Mouse (Mus musculus): ENCODE data around the gene Tmc6. TPM values are rescaled to one million over a fixed set of nuclear protein-coding genes. Genes with fewer than 3 reads are reported as not detected.
A peak's percentile ranks its signal among the peaks of the same experiment; 100 is the strongest.

Gene Tmc6
- total and polyA plus RNA-seq, 2 experiments from 2014 or later = 3.2 to 4.1 TPM

- TF ChIP-seq CTCF (IDR thresholded peaks at IDR 0.05; ENCODE audit: low read depth) = no peak
- Histone ChIP-seq H3K9me3 (ENCODE audit: low read length) (no peaks in the 10 kb centered on the region), H3K27me3 (ENCODE audit: insufficient read depth, low read length) (no peaks in the 10 kb centered on the region), H3K27ac (ENCODE audit: low read depth, low read length) (no peak overlapping the region), H3K36me3 (ENCODE audit: insufficient read depth) (peaks cover 17% of the 10 kb centered on the region; the same call in 1 of the 2 replicates), H3K4me1 (ENCODE audit: insufficient read depth) (no peaks in the 10 kb centered on the region), H3K4me3 (ENCODE audit: low read depth, low read length) (no peak overlapping the region), H3K9ac (no peak overlapping the region), H3K4me2 (ENCODE audit: low read depth) (no peak overlapping the region)
- ATAC-seq (no peak), DNase-seq (no peak)
- WGBS = 86% methylated on average over 3 of the region's 3 CpGs
Measured at GRCm38 (mm10) chr11:117729341-117729740, 52.7 kb downstream of the Tmc6 start.

- Histone ChIP-seq H3K4me1 (ENCODE audit: insufficient read depth) (no peaks in the 10 kb centered on the region), H3K4me2 (ENCODE audit: low read depth) (no peak overlapping the region), H3K9ac (no peak overlapping the region), H3K9me3 (ENCODE audit: low read length) (no peaks in the 10 kb centered on the region), H3K27ac (ENCODE audit: low read depth, low read length) (no peak overlapping the region), H3K36me3 (ENCODE audit: insufficient read depth) (peaks cover 16% of the 10 kb centered on the region; the same call in 1 of the 2 replicates), H3K27me3 (ENCODE audit: insufficient read depth, low read length) (no peaks in the 10 kb centered on the region), H3K4me3 (ENCODE audit: low read depth, low read length) (no peak overlapping the region)
- peak; percentile 25 for DNase-seq
- no peak for TF ChIP-seq CTCF (IDR thresholded peaks at IDR 0.05; ENCODE audit: low read depth)
- ATAC-seq = peak; percentile 63
- 58% methylated on average over 1 of the region's 1 CpGs for WGBS
Measured at GRCm38 (mm10) chr11:117728841-117729240, 53.2 kb downstream of the Tmc6 start.

GRCm38 (mm10) chr11:117728245-117728644 lies 53.8 kb downstream of the Tmc6 start:
- ATAC-seq (no peak), DNase-seq (no peak)
- H3K4me2 ChIP-seq (ENCODE audit: low read depth) = no peak overlapping the region
- no peak overlapping the region for H3K27ac ChIP-seq (ENCODE audit: low read depth, low read length)
- H3K9ac ChIP-seq = no peak overlapping the region
- no peaks in the 10 kb centered on the region for H3K27me3 ChIP-seq (ENCODE audit: insufficient read depth, low read length)
- no peak overlapping the region for H3K4me3 ChIP-seq (ENCODE audit: low read depth, low read length)
- H3K36me3 ChIP-seq (ENCODE audit: insufficient read depth) = peaks cover 14% of the 10 kb centered on the region
- no peak for TF ChIP-seq CTCF (IDR thresholded peaks at IDR 0.05; ENCODE audit: low read depth)
- 93% methylated on average over 5 of the region's 5 CpGs for WGBS
- no peaks in the 10 kb centered on the region for H3K9me3 ChIP-seq (ENCODE audit: low read length)
- H3K4me1 ChIP-seq (ENCODE audit: insufficient read depth) = no peaks in the 10 kb centered on the region

GRCm38 (mm10) chr11:117727031-117727430 lies 55.0 kb downstream of the Tmc6 start:
- H3K4me2 ChIP-seq (ENCODE audit: low read depth) = no peak overlapping the region
- peaks cover 23% of the 10 kb centered on the region for H3K36me3 ChIP-seq (ENCODE audit: insufficient read depth)
- no peak overlapping the region for H3K4me3 ChIP-seq (ENCODE audit: low read depth, low read length)
- H3K4me1 ChIP-seq (ENCODE audit: insufficient read depth) = no peaks in the 10 kb centered on the region
- no peaks in the 10 kb centered on the region for H3K27me3 ChIP-seq (ENCODE audit: insufficient read depth, low read length)
- TF ChIP-seq CTCF (IDR thresholded peaks at IDR 0.05; ENCODE audit: low read depth) = no peak
- ATAC-seq (no peak), DNase-seq (no peak)
- no peak overlapping the region for H3K27ac ChIP-seq (ENCODE audit: low read depth, low read length)
- 91% methylated on average over 4 of the region's 4 CpGs for WGBS
- no peaks in the 10 kb centered on the region for H3K9me3 ChIP-seq (ENCODE audit: low read length)
- H3K9ac ChIP-seq = no peak overlapping the region

- 85% methylated on average over 6 of the region's 6 CpGs for WGBS
- Histone ChIP-seq H3K27ac (ENCODE audit: low read depth, low read length) (no peak overlapping the region), H3K4me3 (ENCODE audit: low read depth, low read length) (no peak overlapping the region), H3K27me3 (ENCODE audit: insufficient read depth, low read length) (no peaks in the 10 kb centered on the region), H3K9me3 (ENCODE audit: low read length) (no peaks in the 10 kb centered on the region), H3K9ac (no peak overlapping the region), H3K4me2 (ENCODE audit: low read depth) (no peak overlapping the region), H3K4me1 (ENCODE audit: insufficient read depth) (no peaks in the 10 kb centered on the region), H3K36me3 (ENCODE audit: insufficient read depth) (peaks cover 44% of the 10 kb centered on the region)
- DNase-seq (no peak), ATAC-seq (no peak)
- no peak for TF ChIP-seq CTCF (IDR thresholded peaks at IDR 0.05; ENCODE audit: low read depth)
Measured at GRCm38 (mm10) chr11:117724604-117725301, 57.2 kb downstream of the Tmc6 start.

GRCm38 (mm10) chr11:117718838-117719237 lies 63.2 kb downstream of the Tmc6 start:
- DNase-seq (no peak), ATAC-seq (no peak)
- no peak for TF ChIP-seq CTCF (IDR thresholded peaks at IDR 0.05; ENCODE audit: low read depth)
- H3K4me2 ChIP-seq (ENCODE audit: low read depth) = no peak overlapping the region
- no peak overlapping the region for H3K27ac ChIP-seq (ENCODE audit: low read depth, low read length)
- no peaks in the 10 kb centered on the region for H3K27me3 ChIP-seq (ENCODE audit: insufficient read depth, low read length)
- no peak overlapping the region for H3K9ac ChIP-seq
- H3K4me1 ChIP-seq (ENCODE audit: insufficient read depth) = no peaks in the 10 kb centered on the region
- peaks cover 72% of the 10 kb centered on the region for H3K36me3 ChIP-seq (ENCODE audit: insufficient read depth)
- no peaks in the 10 kb centered on the region for H3K9me3 ChIP-seq (ENCODE audit: low read length)
- WGBS = 91% methylated on average over 3 of the region's 3 CpGs
- no peak overlapping the region for H3K4me3 ChIP-seq (ENCODE audit: low read depth, low read length)

Other genes with a start within 250 kb of the Tmc6 start
- gene Tnrc6c, start 127.9 kb downstream of the Tmc6 start, total RNA-seq (2014; rRNA removed) = 56.9 and 71.6 TPM in 2 replicates
- 13.1 and 19.9 TPM in 2 replicates for gene Tnrc6c, start 127.9 kb downstream of the Tmc6 start, polyA plus RNA-seq (2015; fragmentation: Nextera tagmentation; extraction: Ambion mirVana)
- gene Tmc8, start 122 bp downstream of the Tmc6 start, total RNA-seq (2014; rRNA removed) = 2.1 and 6.2 TPM in 2 replicates
- gene Tmc8, start 122 bp downstream of the Tmc6 start, polyA plus RNA-seq (2015; fragmentation: Nextera tagmentation; extraction: Ambion mirVana) = 0.44 and 0.59 TPM in 2 replicates
- not detected in 2 replicates for gene 6030468B19Rik, start 15.5 kb upstream of the Tmc6 start, total RNA-seq (2014; rRNA removed)
- not detected in 2 replicates for gene 6030468B19Rik, start 15.5 kb upstream of the Tmc6 start, polyA plus RNA-seq (2015; fragmentation: Nextera tagmentation; extraction: Ambion mirVana)
- 1.5 and 2.0 TPM in 2 replicates for gene Gm20708, start 27.5 kb upstream of the Tmc6 start, total RNA-seq (2014; rRNA removed)
- gene Gm20708, start 27.5 kb upstream of the Tmc6 start, polyA plus RNA-seq (2015; fragmentation: Nextera tagmentation; extraction: Ambion mirVana) = 0.52 and 1.1 TPM in 2 replicates
- 11.8 and 16.9 TPM in 2 replicates for gene Syngr2, start 27.5 kb upstream of the Tmc6 start, total RNA-seq (2014; rRNA removed)
- 14.4 and 15.7 TPM in 2 replicates for gene Syngr2, start 27.5 kb upstream of the Tmc6 start, polyA plus RNA-seq (2015; fragmentation: Nextera tagmentation; extraction: Ambion mirVana)
- gene Afmid, start 43.7 kb upstream of the Tmc6 start, total RNA-seq (2014; rRNA removed) = 3.6 and 3.8 TPM in 2 replicates
- 7.4 and 8.8 TPM in 2 replicates for gene Afmid, start 43.7 kb upstream of the Tmc6 start, polyA plus RNA-seq (2015; fragmentation: Nextera tagmentation; extraction: Ambion mirVana)
- gene Tk1, start 43.9 kb upstream of the Tmc6 start, total RNA-seq (2014; rRNA removed) = 10.3 and 29.8 TPM in 2 replicates
- 11.1 and 12.2 TPM in 2 replicates for gene Tk1, start 43.9 kb upstream of the Tmc6 start, polyA plus RNA-seq (2015; fragmentation: Nextera tagmentation; extraction: Ambion mirVana)
- gene Birc5, start 67.1 kb upstream of the Tmc6 start, total RNA-seq (2014; rRNA removed) = 5.7 and 6.2 TPM in 2 replicates
- gene Birc5, start 67.1 kb upstream of the Tmc6 start, polyA plus RNA-seq (2015; fragmentation: Nextera tagmentation; extraction: Ambion mirVana) = 24.9 and 31.4 TPM in 2 replicates
- not detected in 2 replicates for gene Tmem235, start 78.6 kb upstream of the Tmc6 start, total RNA-seq (2014; rRNA removed)
- gene Tmem235, start 78.6 kb upstream of the Tmc6 start, polyA plus RNA-seq (2015; fragmentation: Nextera tagmentation; extraction: Ambion mirVana) = not detected in 2 replicates
- gene Tha1, start 91.3 kb upstream of the Tmc6 start, total RNA-seq (2014; rRNA removed) = 5.9 and 8.2 TPM in 2 replicates
- 2.6 and 2.9 TPM in 2 replicates for gene Tha1, start 91.3 kb upstream of the Tmc6 start, polyA plus RNA-seq (2015; fragmentation: Nextera tagmentation; extraction: Ambion mirVana)
- 7.8 and 11.0 TPM in 2 replicates for gene Socs3, start 187.8 kb upstream of the Tmc6 start, total RNA-seq (2014; rRNA removed)
- 6.5 and 8.4 TPM in 2 replicates for gene Socs3, start 187.8 kb upstream of the Tmc6 start, polyA plus RNA-seq (2015; fragmentation: Nextera tagmentation; extraction: Ambion mirVana)
- 55.7 and 63.0 TPM in 2 replicates for gene Pgs1, start 204.1 kb upstream of the Tmc6 start, total RNA-seq (2014; rRNA removed)
- gene Pgs1, start 204.1 kb upstream of the Tmc6 start, polyA plus RNA-seq (2015; fragmentation: Nextera tagmentation; extraction: Ambion mirVana) = 47.7 and 54.4 TPM in 2 replicates